Mouse (Mus musculus) neural tube, embryonic 10.5 days (tissue): ENCODE data around the gene Mapk8.

Source experiments
- DNase-seq: peaks from one replicate; pipeline ENCODE4 v3.0.0-alpha.2; 2017; ENCODE audit warnings: low spot score; ENCODE audit errors: extremely low spot score

The Mapk8 gene

GRCm38 (mm10) chr14:33398065-33398860, 48.7 kb downstream of the Mapk8 start:
- no peak for DNase-seq

- DNase-seq, result no peak
Observed at GRCm38 (mm10) chr14:33380830-33381457, 66.0 kb downstream of the Mapk8 start.

GRCm38 (mm10) chr14:33378723-33379122, 68.2 kb downstream of the Mapk8 start:
- no peak for DNase-seq

- no peak for DNase-seq
Observed at GRCm38 (mm10) chr14:33377211-33377610, 69.7 kb downstream of the Mapk8 start.

- DNase-seq, result no peak
Observed at GRCm38 (mm10) chr14:33374089-33374488, 72.9 kb downstream of the Mapk8 start.

- no peak for DNase-seq
Observed at GRCm38 (mm10) chr14:33373271-33373670, 73.7 kb downstream of the Mapk8 start.

GRCm38 (mm10) chr14:33371248-33371647, 75.7 kb downstream of the Mapk8 start:
- peak; percentile 65 for DNase-seq

- DNase-seq, result no peak
Observed at GRCm38 (mm10) chr14:33370056-33370455, 76.9 kb downstream of the Mapk8 start.

- DNase-seq, result no peak
Observed at GRCm38 (mm10) chr14:33369375-33369774, 77.6 kb downstream of the Mapk8 start.

GRCm38 (mm10) chr14:33366891-33367777, 79.8 kb downstream of the Mapk8 start:
- peak; percentile 10 for DNase-seq

- DNase-seq, result no peak
Observed at GRCm38 (mm10) chr14:33364061-33364460, 82.9 kb downstream of the Mapk8 start.

GRCm38 (mm10) chr14:33363611-33364010, 83.3 kb downstream of the Mapk8 start:
- DNase-seq, result no peak

- no peak for DNase-seq
Observed at GRCm38 (mm10) chr14:33362807-33363206, 84.2 kb downstream of the Mapk8 start.

- no peak for DNase-seq
Observed at GRCm38 (mm10) chr14:33362122-33362521, 84.8 kb downstream of the Mapk8 start.

- DNase-seq, result no peak
Observed at GRCm38 (mm10) chr14:33361546-33361945, 85.4 kb downstream of the Mapk8 start.

- no peak for DNase-seq
Observed at GRCm38 (mm10) chr14:33358891-33359290, 88.1 kb downstream of the Mapk8 start.

- DNase-seq, result no peak
Observed at GRCm38 (mm10) chr14:33357600-33358368, 89.2 kb downstream of the Mapk8 start.

- DNase-seq, result no peak
Observed at GRCm38 (mm10) chr14:33355276-33355675, 91.7 kb downstream of the Mapk8 start.

GRCm38 (mm10) chr14:33352890-33353289, 94.1 kb downstream of the Mapk8 start:
- DNase-seq, result no peak

- DNase-seq, result no peak
Observed at GRCm38 (mm10) chr14:33351984-33352722, 94.8 kb downstream of the Mapk8 start.
